Mouse (Mus musculus): ENCODE measurements around the gene Ttyh1. TPM values are rescaled to one million over a fixed set of nuclear protein-coding genes. Genes with fewer than 3 reads are reported as not detected.
A peak's percentile ranks its signal among the peaks of the same experiment; 100 is the strongest.
"Not testable (repeated sequence)": the region's sequence is repeated elsewhere in the genome, so short reads cannot be mapped to it uniquely, and the experiment has no call there.

Gene Ttyh1
- polyA plus RNA-seq, 1 experiment from 2014 or later = 111 TPM

GRCm38 (mm10) chr7:4147371-4147770 is 28.2 kb downstream of the Ttyh1 start:
- no peak overlapping the region for H3K27ac ChIP-seq
- 0 out of 2 replicates have a peak overlapping the region, but pooled peaks have one; percentile 2 for H3K4me2 ChIP-seq (replicated peaks)
- peaks cover 55% of the 10 kb centered on the region for H3K36me3 ChIP-seq
- no peaks in the 10 kb centered on the region for H3K9me3 ChIP-seq
- H3K9ac ChIP-seq = no peak overlapping the region
- WGBS = 90% methylated on average over 20 of the region's 20 CpGs
- peaks cover 19% of the 10 kb centered on the region for H3K4me1 ChIP-seq
- ATAC-seq (ENCODE audit: low FRiP score, low read depth) = no peak
- no peak overlapping the region for H3K4me3 ChIP-seq
- H3K27me3 ChIP-seq (replicated peaks) = peaks cover 22% of the 10 kb centered on the region

GRCm38 (mm10) chr7:4147836-4148235 is 28.6 kb downstream of the Ttyh1 start:
- Histone ChIP-seq H3K9me3 (no peaks in the 10 kb centered on the region), H3K4me1 (peaks cover 19% of the 10 kb centered on the region), H3K9ac (no peak overlapping the region), H3K4me3 (no peak overlapping the region), H3K27ac (no peak overlapping the region), H3K4me2 (replicated peaks) (no peak overlapping the region), H3K36me3 (peaks cover 50% of the 10 kb centered on the region), H3K27me3 (replicated peaks) (peaks cover 27% of the 10 kb centered on the region)
- 93% methylated on average over 4 of the region's 4 CpGs for WGBS
- no peak for ATAC-seq (ENCODE audit: low FRiP score, low read depth)

GRCm38 (mm10) chr7:4148341-4149208 is 29.4 kb downstream of the Ttyh1 start:
- Histone ChIP-seq H3K27ac (peak overlapping the region; percentile 75; the same call in 1 of the 2 replicates), H3K4me3 (peak overlapping the region; percentile 59), H3K9ac (peak overlapping the region; percentile 66), H3K9me3 (no peaks in the 10 kb centered on the region), H3K36me3 (peaks cover 43% of the 10 kb centered on the region), H3K27me3 (replicated peaks) (peaks cover 31% of the 10 kb centered on the region), H3K4me2 (replicated peaks) (peak overlapping the region; percentile 84), H3K4me1 (peaks cover 19% of the 10 kb centered on the region)
- peak; percentile 27 for ATAC-seq (ENCODE audit: low FRiP score, low read depth)
- 31% methylated on average over 18 of the region's 18 CpGs for WGBS

GRCm38 (mm10) chr7:4149209-4150054 is 30.2 kb downstream of the Ttyh1 start:
- peak; percentile 75 for ATAC-seq (ENCODE audit: low FRiP score, low read depth)
- Histone ChIP-seq H3K4me3 (peak overlapping the region; percentile 59), H3K27ac (peak overlapping the region; percentile 75), H3K4me2 (replicated peaks) (peak overlapping the region; percentile 84), H3K36me3 (peaks cover 34% of the 10 kb centered on the region), H3K9ac (peak overlapping the region; percentile 66), H3K27me3 (replicated peaks) (peaks cover 31% of the 10 kb centered on the region), H3K9me3 (no peaks in the 10 kb centered on the region), H3K4me1 (peaks cover 19% of the 10 kb centered on the region)
- under 1% methylated on average over 64 of the region's 64 CpGs for WGBS

DNA sequence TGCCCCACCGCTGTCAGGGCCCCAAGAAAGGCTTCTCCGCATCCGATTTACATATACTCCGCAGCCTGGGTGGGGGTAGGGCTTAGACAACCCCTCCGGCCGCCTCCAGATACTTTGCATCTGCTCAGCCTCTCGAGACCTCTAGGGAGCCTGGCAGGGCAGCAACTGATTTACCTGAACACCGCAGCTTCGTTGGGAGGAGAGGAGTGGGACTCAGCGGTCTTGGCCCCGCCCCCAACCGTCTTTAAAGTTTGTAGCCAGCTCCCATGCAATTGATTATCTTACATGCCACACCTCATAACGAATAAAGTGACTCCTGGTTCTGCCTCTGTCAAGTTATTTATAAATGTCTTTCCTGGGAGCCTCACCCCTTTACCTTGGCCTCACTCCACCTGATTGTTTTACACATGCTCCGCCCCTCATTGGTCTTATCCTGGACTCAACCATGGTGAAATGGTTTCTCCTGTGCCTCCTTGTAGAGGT is 30.9 kb downstream of the Ttyh1 start, which contains the start of gene Leng9:
Leng9 (minus strand) TSS at position 316 of the 483 bp plus-strand sequence.
- H3K9me3 ChIP-seq = no peaks in the 10 kb centered on the region
- H3K4me1 ChIP-seq = peaks cover 19% of the 10 kb centered on the region
- peaks cover 28% of the 10 kb centered on the region for H3K36me3 ChIP-seq
- peaks cover 31% of the 10 kb centered on the region for H3K27me3 ChIP-seq (replicated peaks)
- WGBS = under 1% methylated on average over 14 of the region's 14 CpGs
- H3K9ac ChIP-seq = peak within 1 kb of the TSS; percentile 66
- ATAC-seq (ENCODE audit: low FRiP score, low read depth) = peak; percentile 41
- peak within 1 kb of the TSS; percentile 84 for H3K4me2 ChIP-seq (replicated peaks)
- H3K27ac ChIP-seq = peak within 1 kb of the TSS; percentile 75
- peak within 1 kb of the TSS; percentile 59 for H3K4me3 ChIP-seq

DNA sequence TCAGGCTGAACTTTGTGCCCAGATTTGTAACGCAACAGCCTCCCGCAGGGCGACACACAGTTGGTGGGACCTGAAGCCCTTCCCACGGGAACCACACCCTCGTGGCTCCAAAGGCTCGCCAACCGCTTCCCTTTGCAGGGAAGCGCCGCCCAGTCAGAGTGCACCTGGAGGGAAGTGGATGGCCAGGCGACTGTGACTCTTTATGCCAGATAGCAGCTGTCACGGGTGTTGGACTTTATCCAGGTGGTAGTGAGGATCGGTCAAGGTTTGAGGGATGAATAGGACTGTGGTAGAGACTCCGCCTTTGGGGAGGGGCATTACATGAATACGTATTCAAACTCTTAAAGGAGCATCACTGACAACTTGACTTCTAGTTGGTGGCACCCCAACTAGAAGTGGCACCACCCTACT is 31.6 kb downstream of the Ttyh1 start:
- H3K4me1 ChIP-seq = peaks cover 19% of the 10 kb centered on the region
- peak overlapping the region; percentile 84 for H3K4me2 ChIP-seq (replicated peaks)
- H3K36me3 ChIP-seq = peaks cover 21% of the 10 kb centered on the region
- H3K27me3 ChIP-seq (replicated peaks) = peaks cover 31% of the 10 kb centered on the region
- WGBS = 3% methylated on average over 14 of the region's 14 CpGs
- no peak overlapping the region for H3K27ac ChIP-seq
- peak overlapping the region; percentile 59 for H3K4me3 ChIP-seq
- ATAC-seq (ENCODE audit: low FRiP score, low read depth) = no peak
- H3K9ac ChIP-seq = no peak overlapping the region
- no peaks in the 10 kb centered on the region for H3K9me3 ChIP-seq

- 14% methylated on average over 22 of the region's 22 CpGs for WGBS
- peaks cover 31% of the 10 kb centered on the region for H3K27me3 ChIP-seq (replicated peaks)
- peak overlapping the region; percentile 84 for H3K4me2 ChIP-seq (replicated peaks)
- no peak for ATAC-seq (ENCODE audit: low FRiP score, low read depth)
- no peak overlapping the region for H3K27ac ChIP-seq
- H3K4me3 ChIP-seq = peak overlapping the region; percentile 59; the same call in 1 of the 2 replicates
- H3K36me3 ChIP-seq = peaks cover 16% of the 10 kb centered on the region
- peaks cover 19% of the 10 kb centered on the region for H3K4me1 ChIP-seq
- H3K9me3 ChIP-seq = no peaks in the 10 kb centered on the region
- no peak overlapping the region for H3K9ac ChIP-seq
Measured at GRCm38 (mm10) chr7:4151241-4151640, 32.0 kb downstream of the Ttyh1 start.

DNA sequence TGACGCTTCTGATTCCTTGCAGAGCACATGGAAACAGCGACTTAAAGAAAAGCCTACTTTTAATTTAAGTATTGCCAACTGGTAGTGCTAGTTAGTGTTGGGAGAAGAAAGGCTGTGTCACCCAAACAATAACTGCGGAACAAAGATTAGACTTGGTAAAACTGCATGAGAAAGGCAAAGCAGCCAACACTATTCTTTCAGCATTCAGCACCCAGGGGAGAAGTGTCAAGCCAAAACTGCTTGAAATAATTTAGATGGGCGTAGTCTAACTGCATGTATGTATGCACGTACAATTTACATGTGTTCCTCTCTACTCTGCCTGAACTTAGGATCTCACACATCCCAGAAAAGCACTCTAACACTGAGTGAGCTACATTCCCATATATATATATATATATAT is 35.1 kb downstream of the Ttyh1 start:
- no peak overlapping the region for H3K4me3 ChIP-seq
- H3K4me1 ChIP-seq = peaks cover 11% of the 10 kb centered on the region
- ATAC-seq (ENCODE audit: low FRiP score, low read depth) = no peak
- WGBS = 73% methylated on average over 5 of the region's 5 CpGs
- no peaks in the 10 kb centered on the region for H3K9me3 ChIP-seq
- H3K36me3 ChIP-seq = no peaks in the 10 kb centered on the region
- peaks cover 31% of the 10 kb centered on the region for H3K27me3 ChIP-seq (replicated peaks)
- H3K4me2 ChIP-seq (replicated peaks) = no peak overlapping the region
- H3K27ac ChIP-seq = no peak overlapping the region
- no peak overlapping the region for H3K9ac ChIP-seq

DNA sequence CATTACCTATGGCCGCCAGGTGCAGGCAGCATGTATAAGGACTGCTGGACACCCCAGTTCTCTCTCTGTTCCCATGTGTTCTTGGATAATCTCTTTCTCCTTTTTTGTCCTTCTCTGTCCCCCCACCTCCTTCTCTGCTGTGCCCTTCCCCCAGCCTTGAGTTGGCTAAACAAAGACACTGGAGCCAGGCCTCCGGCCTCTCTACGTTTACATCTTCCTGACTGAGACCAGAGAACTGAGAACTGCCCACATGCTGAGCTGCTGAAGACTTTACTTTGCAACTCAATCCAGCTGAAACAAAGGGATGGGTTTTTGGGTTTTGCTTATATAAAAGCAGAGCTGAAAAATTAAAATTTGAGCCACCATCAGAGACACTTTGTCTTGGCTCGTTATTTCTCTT is 35.8 kb downstream of the Ttyh1 start:
- Histone ChIP-seq H3K9ac (no peak overlapping the region), H3K36me3 (no peaks in the 10 kb centered on the region), H3K4me3 (no peak overlapping the region), H3K9me3 (no peaks in the 10 kb centered on the region), H3K4me2 (replicated peaks) (no peak overlapping the region), H3K27me3 (replicated peaks) (peaks cover 31% of the 10 kb centered on the region), H3K27ac (no peak overlapping the region), H3K4me1 (peaks cover 8% of the 10 kb centered on the region)
- no peak for ATAC-seq (ENCODE audit: low FRiP score, low read depth)
- WGBS = 39% methylated on average over 4 of the region's 4 CpGs

DNA sequence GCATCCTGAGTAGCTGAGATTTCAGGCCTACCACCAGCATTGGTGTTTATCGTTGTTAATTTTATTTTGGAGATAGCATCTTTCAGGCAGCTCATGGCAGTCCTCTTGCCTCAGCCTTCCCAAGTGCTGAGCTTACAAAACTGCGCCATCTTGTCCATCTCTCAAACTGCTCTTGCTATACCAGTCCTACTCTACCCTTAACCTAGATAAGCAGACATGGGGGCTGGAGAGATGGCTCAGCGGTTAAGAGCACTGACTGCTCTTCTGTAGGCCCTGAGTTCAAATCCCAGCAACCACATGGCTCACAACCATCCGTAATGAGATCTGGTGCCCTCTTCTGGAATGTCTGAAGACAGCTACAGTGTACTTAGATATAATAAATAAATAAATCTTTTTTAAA is 42.4 kb downstream of the Ttyh1 start:
- H3K36me3 ChIP-seq; H3K9ac ChIP-seq; H3K27me3 ChIP-seq (replicated peaks); H3K4me3 ChIP-seq; H3K4me2 ChIP-seq (replicated peaks); H3K27ac ChIP-seq; ATAC-seq (ENCODE audit: low FRiP score, low read depth); H3K9me3 ChIP-seq: not testable (repeated sequence)
- WGBS = 96% methylated on average over 4 of the region's 4 CpGs
- peaks cover 11% of the 10 kb centered on the region for H3K4me1 ChIP-seq

- Histone ChIP-seq H3K9me3 (no peaks in the 10 kb centered on the region), H3K9ac (0 out of 2 replicates have a peak overlapping the region, but pooled peaks have one; percentile 51), H3K27me3 (replicated peaks) (no peaks in the 10 kb centered on the region), H3K4me1 (peaks cover 11% of the 10 kb centered on the region), H3K27ac (no peak overlapping the region), H3K4me3 (peak overlapping the region; percentile 31), H3K4me2 (replicated peaks) (peak overlapping the region; percentile 56), H3K36me3 (no peaks in the 10 kb centered on the region)
- WGBS = under 1% methylated on average over 11 of the region's 11 CpGs
- peak; percentile 46 for ATAC-seq (ENCODE audit: low FRiP score, low read depth)
Measured at GRCm38 (mm10) chr7:4163571-4164072, 44.4 kb downstream of the Ttyh1 start.

Data from neural tube, embryonic 12.5 days (tissue).